Mouse (Mus musculus) embryonic facial prominence, embryonic 12.5 days (tissue): ENCODE measurements around the gene Slc25a39. TPM values are rescaled to one million over a fixed set of nuclear protein-coding genes. Genes with fewer than 3 reads are reported as not detected.

Experiments used
- ATAC-seq: fragments of 200-750 bp; cut with Nextera tagmentation; 2 replicates; pipeline ENCODE4 v1.8.0; 2017; ENCODE audit not compliant: insufficient number of reproducible peaks, insufficient read depth, low FRiP score, low TSS enrichment
- H3K27ac ChIP-seq: fragments of 300-500 bp; sonication (generic); 2 replicates; pipeline ENCODE4 v1.5.1; 2016; ENCODE audit warnings: mild to moderate bottlenecking
- H3K27me3 ChIP-seq: fragments of 300-500 bp; sonication (generic); 2 replicates; pipeline ENCODE4 v1.6.1; 2016; ENCODE audit warnings: mild to moderate bottlenecking, moderate library complexity
- H3K36me3 ChIP-seq: fragments of 300-500 bp; sonication (generic); 2 replicates; pipeline ENCODE4 v1.6.1; 2016; ENCODE audit warnings: mild to moderate bottlenecking
- H3K4me1 ChIP-seq: fragments of 300-500 bp; sonication (generic); 2 replicates; pipeline ENCODE4 v1.6.1; 2016
- H3K4me2 ChIP-seq: fragments of 300-500 bp; sonication (generic); replicated peaks from 2 replicates; pipeline ENCODE4 v1.6.1; 2016; ENCODE audit warnings: mild to moderate bottlenecking, moderate library complexity
- H3K4me3 ChIP-seq: fragments of 300-500 bp; sonication (generic); 2 replicates; pipeline ENCODE4 v1.5.1; 2016; ENCODE audit warnings: mild to moderate bottlenecking
- H3K9ac ChIP-seq: fragments of 300-500 bp; sonication (generic); 2 replicates; pipeline ENCODE4 v1.6.1; 2016; ENCODE audit warnings: mild to moderate bottlenecking, moderate library complexity
- H3K9me3 ChIP-seq: fragments of 300-500 bp; sonication (generic); 2 replicates; pipeline ENCODE4 v1.6.1; 2016; ENCODE audit warnings: mild to moderate bottlenecking, moderate library complexity
- WGBS: fragments of 180-500 bp; shearing (Covaris S2); methylation state at CpG from one replicate; pipeline ENCODE4 v1.1.7; 2016; 5-methylcytosine and 5-hydroxymethylcytosine counted together
- polyA plus RNA-seq: library from polyadenylated mRNA; unstranded; fragments of >200 nt; fragmentation: Nextera tagmentation; extraction: Ambion mirVana; gene quantifications from 2 replicates; pipeline ENCODE4 v1.2.1, GENCODE M21; 2016

Slc25a39 gene
- polyA plus RNA-seq, 1 experiment from 2014 or later: 189 TPM

DNA sequence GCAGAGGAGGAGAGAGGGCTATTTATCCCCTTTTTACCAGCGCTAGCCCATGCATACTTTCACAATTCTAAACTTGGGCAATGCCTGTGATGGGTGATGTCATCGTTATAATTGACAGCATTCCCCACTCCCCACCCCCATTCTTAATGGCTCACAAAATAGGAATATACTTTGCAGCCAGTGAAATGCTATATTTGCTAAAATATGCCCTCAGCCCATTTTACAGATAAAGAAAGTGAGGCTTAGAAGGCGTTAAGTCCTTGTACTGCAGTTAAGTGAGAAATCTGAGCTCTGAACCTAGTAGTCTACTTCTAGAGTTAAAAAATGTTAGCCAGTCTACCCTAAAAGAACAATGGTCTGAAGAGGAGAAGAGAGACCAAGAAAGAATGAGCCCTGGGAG is 36.6 kb upstream of the Slc25a39 start:
- ATAC-seq: no peak
- Histone ChIP-seq H3K4me1 (peaks cover 34% of the 10 kb centered on the region), H3K4me3 (no peak overlapping the region), H3K27ac (no peak overlapping the region), H3K27me3 (peaks cover 9% of the 10 kb centered on the region), H3K9ac (no peak overlapping the region), H3K36me3 (peaks cover 42% of the 10 kb centered on the region), H3K4me2 (no peak overlapping the region), H3K9me3 (no peaks in the 10 kb centered on the region)
- WGBS: 74% methylated on average over 3 of the region's 3 CpGs

GRCm38 (mm10) chr11:102443740-102444139 is 36.0 kb upstream of the Slc25a39 start:
- Histone ChIP-seq H3K27ac (no peak overlapping the region), H3K4me2 (no peak overlapping the region), H3K4me3 (no peak overlapping the region), H3K4me1 (peaks cover 31% of the 10 kb centered on the region), H3K9me3 (no peaks in the 10 kb centered on the region), H3K9ac (no peak overlapping the region), H3K27me3 (peaks cover 6% of the 10 kb centered on the region; the same call in 1 of the 2 replicates), H3K36me3 (peaks cover 47% of the 10 kb centered on the region)
- no peak for ATAC-seq
- WGBS: 69% methylated on average over 12 of the region's 12 CpGs

DNA sequence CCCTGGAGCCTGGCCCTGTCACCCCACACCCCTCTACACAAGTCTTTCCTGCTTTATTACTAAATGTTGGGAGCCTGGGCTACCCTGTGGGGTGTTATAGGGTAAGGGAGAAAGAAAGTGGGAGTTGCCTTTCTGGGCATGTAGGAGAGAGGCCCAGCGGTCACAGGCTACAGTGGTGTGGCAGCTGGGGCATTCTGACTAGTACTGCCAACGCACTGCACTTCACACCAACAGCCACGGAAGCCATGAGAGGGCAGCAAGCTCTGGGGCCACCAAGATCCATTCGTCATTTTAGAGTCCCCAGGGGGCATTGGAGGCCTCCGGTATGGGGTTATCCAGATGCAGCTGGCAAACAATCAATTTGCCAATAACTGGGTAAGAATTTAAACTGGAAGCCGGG is 34.3 kb upstream of the Slc25a39 start:
- WGBS: 92% methylated on average over 6 of the region's 6 CpGs

GRCm38 (mm10) chr11:102441434-102441833 is 33.7 kb upstream of the Slc25a39 start:
- peaks cover 35% of the 10 kb centered on the region for H3K4me1 ChIP-seq
- H3K4me3 ChIP-seq: no peak overlapping the region
- no peak overlapping the region for H3K27ac ChIP-seq
- H3K36me3 ChIP-seq: peaks cover 62% of the 10 kb centered on the region
- no peak for ATAC-seq
- no peak overlapping the region for H3K9ac ChIP-seq
- H3K27me3 ChIP-seq: peaks cover 12% of the 10 kb centered on the region; the same call in 1 of the 2 replicates
- no peaks in the 10 kb centered on the region for H3K9me3 ChIP-seq
- whole genome bisulfite sequencing: 84% methylated on average over 3 of the region's 3 CpGs
- no peak overlapping the region for H3K4me2 ChIP-seq

More for the DNA sequence above, 34.3 kb upstream of the Slc25a39 start:
- peaks cover 32% of the 10 kb centered on the region for H3K4me1 ChIP-seq
- no peaks in the 10 kb centered on the region for H3K9me3 ChIP-seq
- H3K27me3 ChIP-seq: peaks cover 12% of the 10 kb centered on the region; the same call in 1 of the 2 replicates
- ATAC-seq: no peak
- peaks cover 58% of the 10 kb centered on the region for H3K36me3 ChIP-seq
- no peak overlapping the region for H3K4me3 ChIP-seq
- H3K4me2 ChIP-seq: no peak overlapping the region
- H3K27ac ChIP-seq: no peak overlapping the region
- H3K9ac ChIP-seq: no peak overlapping the region

- peaks cover 23% of the 10 kb centered on the region for H3K4me1 ChIP-seq
- no peaks in the 10 kb centered on the region for H3K9me3 ChIP-seq
- 91% methylated on average over 8 of the region's 8 CpGs for WGBS
- no peak overlapping the region for H3K4me3 ChIP-seq
- H3K36me3 ChIP-seq: peaks cover 74% of the 10 kb centered on the region
- no peak overlapping the region for H3K9ac ChIP-seq
- ATAC-seq: no peak
- H3K27me3 ChIP-seq: peaks cover 12% of the 10 kb centered on the region; the same call in 1 of the 2 replicates
- no peak overlapping the region for H3K4me2 ChIP-seq
- no peak overlapping the region for H3K27ac ChIP-seq
These were observed 32.5 kb upstream of the Slc25a39 start for GRCm38 (mm10) chr11:102440255-102440654.

GRCm38 (mm10) chr11:102439093-102440082 is 31.6 kb upstream of the Slc25a39 start:
- no peak overlapping the region for H3K4me2 ChIP-seq
- H3K9me3 ChIP-seq: no peaks in the 10 kb centered on the region
- H3K4me3 ChIP-seq: no peak overlapping the region
- peaks cover 12% of the 10 kb centered on the region; the same call in 1 of the 2 replicates for H3K27me3 ChIP-seq
- H3K36me3 ChIP-seq: peaks cover 80% of the 10 kb centered on the region
- peaks cover 17% of the 10 kb centered on the region for H3K4me1 ChIP-seq
- H3K9ac ChIP-seq: no peak overlapping the region
- no peak overlapping the region for H3K27ac ChIP-seq
- no peak for ATAC-seq
- 71% methylated on average over 14 of the region's 14 CpGs for WGBS

DNA sequence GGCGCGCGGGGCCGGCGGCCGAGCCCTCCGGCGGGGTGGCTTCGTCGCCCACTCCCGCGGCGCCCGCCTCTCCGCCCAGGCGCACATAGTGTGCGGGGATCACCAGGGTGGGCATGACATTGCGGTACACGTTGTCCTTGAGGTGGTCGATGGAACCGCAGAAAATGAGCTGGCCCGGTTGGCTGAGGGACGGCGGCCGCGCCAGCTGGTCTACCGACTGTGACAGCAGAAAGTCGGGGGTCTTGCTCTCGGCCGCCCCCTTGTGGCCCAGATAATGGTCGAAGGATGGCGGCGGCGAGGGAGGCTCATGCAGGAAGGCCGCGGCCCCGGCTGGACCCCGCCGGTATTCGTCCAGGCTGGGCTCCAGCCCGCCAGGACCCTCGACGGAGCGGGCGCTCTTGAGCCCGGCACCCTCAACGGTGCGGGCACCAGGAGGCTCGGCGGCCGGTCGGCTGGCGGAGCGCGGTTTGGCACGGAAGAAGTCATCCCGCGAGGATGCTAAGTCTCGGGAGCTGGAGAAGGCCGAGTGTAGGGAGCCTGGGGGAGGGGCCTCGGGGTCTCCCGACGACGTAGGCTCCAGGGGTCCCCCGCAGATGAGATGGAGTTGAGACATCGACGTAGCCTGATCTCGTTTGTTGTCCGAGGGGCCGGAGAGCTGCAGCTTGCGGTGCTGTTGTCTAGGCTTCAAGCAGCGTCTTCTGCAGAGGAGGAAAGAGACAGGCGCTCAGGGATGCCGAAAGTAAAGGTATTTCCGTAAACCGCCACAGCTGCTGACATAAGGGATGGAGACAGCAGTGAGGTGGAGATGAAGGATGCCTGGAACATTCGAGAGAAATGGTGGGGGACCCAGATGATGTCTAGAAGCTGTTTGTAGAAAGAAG is 30.7 kb upstream of the Slc25a39 start:
- H3K27ac ChIP-seq: peak overlapping the region; percentile 27; the same call in 1 of the 2 replicates
- H3K4me3 ChIP-seq: peak overlapping the region; percentile 34
- no peaks in the 10 kb centered on the region for H3K9me3 ChIP-seq
- peaks cover 17% of the 10 kb centered on the region for H3K4me1 ChIP-seq
- WGBS: 9% methylated on average over 76 of the region's 77 CpGs
- H3K36me3 ChIP-seq: peaks cover 80% of the 10 kb centered on the region
- peak overlapping the region; percentile 49 for H3K9ac ChIP-seq
- H3K27me3 ChIP-seq: peaks cover 12% of the 10 kb centered on the region; the same call in 1 of the 2 replicates
- ATAC-seq: peak; percentile 4; the same call in 1 of the 2 replicates
- H3K4me2 ChIP-seq: peak overlapping the region; percentile 79

GRCm38 (mm10) chr11:102437120-102438061 is 29.6 kb upstream of the Slc25a39 start:
- peak; percentile 10; the same call in 1 of the 2 replicates for ATAC-seq
- peaks cover 77% of the 10 kb centered on the region for H3K36me3 ChIP-seq
- H3K27me3 ChIP-seq: peaks cover 12% of the 10 kb centered on the region; the same call in 1 of the 2 replicates
- H3K9me3 ChIP-seq: no peaks in the 10 kb centered on the region
- WGBS: 4% methylated on average over 86 of the region's 87 CpGs
- peak overlapping the region; percentile 79 for H3K4me2 ChIP-seq
- peak overlapping the region; percentile 49 for H3K9ac ChIP-seq
- peak overlapping the region; percentile 34 for H3K4me3 ChIP-seq
- peaks cover 22% of the 10 kb centered on the region for H3K4me1 ChIP-seq
- peak overlapping the region; percentile 12; the same call in 1 of the 2 replicates for H3K27ac ChIP-seq

GRCm38 (mm10) chr11:102436471-102436790 is 28.7 kb upstream of the Slc25a39 start:
- H3K36me3 ChIP-seq: peaks cover 69% of the 10 kb centered on the region
- peaks cover 12% of the 10 kb centered on the region; the same call in 1 of the 2 replicates for H3K27me3 ChIP-seq
- peaks cover 29% of the 10 kb centered on the region for H3K4me1 ChIP-seq
- H3K27ac ChIP-seq: no peak overlapping the region
- 83% methylated on average over 10 of the region's 10 CpGs for WGBS
- H3K9ac ChIP-seq: no peak overlapping the region
- H3K9me3 ChIP-seq: no peaks in the 10 kb centered on the region
- no peak for ATAC-seq
- no peak overlapping the region for H3K4me3 ChIP-seq
- no peak overlapping the region for H3K4me2 ChIP-seq

DNA sequence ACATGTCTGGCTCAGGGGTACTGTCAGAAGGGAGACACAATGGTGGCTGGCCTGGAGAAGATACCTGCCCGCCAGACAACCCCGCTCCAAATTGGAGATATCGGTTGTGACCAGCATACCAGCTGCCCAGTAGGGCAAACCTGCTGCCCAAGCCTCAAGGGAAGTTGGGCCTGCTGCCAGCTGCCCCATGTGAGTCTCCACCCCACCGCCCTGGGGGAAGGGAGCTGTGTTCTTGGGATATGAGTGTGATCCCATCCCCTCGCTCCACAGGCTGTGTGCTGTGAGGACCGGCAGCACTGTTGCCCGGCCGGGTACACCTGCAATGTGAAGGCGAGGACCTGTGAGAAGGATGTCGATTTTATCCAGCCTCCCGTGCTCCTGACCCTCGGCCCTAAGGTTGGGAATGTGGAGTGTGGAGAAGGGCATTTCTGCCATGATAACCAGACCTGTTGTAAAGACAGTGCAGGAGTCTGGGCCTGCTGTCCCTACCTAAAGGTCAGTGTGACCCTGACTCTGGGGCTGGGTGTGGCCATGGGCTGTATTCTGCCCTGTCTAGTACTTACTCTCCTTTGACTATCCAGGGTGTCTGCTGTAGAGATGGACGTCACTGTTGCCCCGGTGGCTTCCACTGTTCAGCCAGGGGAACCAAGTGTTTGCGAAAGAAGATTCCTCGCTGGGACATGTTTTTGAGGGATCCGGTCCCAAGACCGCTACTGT is 28.2 kb upstream of the Slc25a39 start:
- Histone ChIP-seq H3K4me3 (no peak overlapping the region), H3K4me1 (peaks cover 33% of the 10 kb centered on the region), H3K9ac (0 out of 2 replicates have a peak overlapping the region, but pooled peaks have one; percentile 2), H3K36me3 (peaks cover 64% of the 10 kb centered on the region), H3K4me2 (no peak overlapping the region), H3K27ac (no peak overlapping the region), H3K9me3 (no peaks in the 10 kb centered on the region), H3K27me3 (peaks cover 12% of the 10 kb centered on the region; the same call in 1 of the 2 replicates)
- WGBS: 92% methylated on average over 18 of the region's 18 CpGs
- no peak for ATAC-seq
